Mouse (Mus musculus): ENCODE data around the gene Sppl2b. TPM values are rescaled to one million over a fixed set of nuclear protein-coding genes. Genes with fewer than 3 reads are reported as not detected.

Sppl2b gene
- polyA plus RNA-seq, 1 experiment from 2014 or later: 30.6 TPM

- Histone ChIP-seq H3K9me3 (ENCODE audit: control insufficient read depth, low read length) (no peaks in the 10 kb centered on the region), H3K4me1 (replicated peaks; ENCODE audit: control insufficient read depth, insufficient read depth, low read length) (peaks cover 12% of the 10 kb centered on the region), H3K9ac (ENCODE audit: low read length) (no peak overlapping the region), H3K27me3 (replicated peaks; ENCODE audit: control insufficient read depth, insufficient read depth, low read length) (peaks cover 5% of the 10 kb centered on the region; the same call in 1 of the 2 replicates), H3K4me2 (ENCODE audit: low read length) (no peak overlapping the region), H3K4me3 (ENCODE audit: low read depth, low read length) (no peak overlapping the region), H3K27ac (ENCODE audit: low read depth) (no peak overlapping the region), H3K36me3 (ENCODE audit: control insufficient read depth, insufficient read depth, low read length) (peaks cover 13% of the 10 kb centered on the region)
- 83% methylated on average over 7 of the region's 7 CpGs for WGBS
- DNase-seq (ENCODE audit: low spot score) (no peak), ATAC-seq (replicated peaks; ENCODE audit: low FRiP score, low TSS enrichment, low read depth) (no peak)
Measured at GRCm38 (mm10) chr10:80895100-80895499, 40.0 kb downstream of the Sppl2b start.

DNA sequence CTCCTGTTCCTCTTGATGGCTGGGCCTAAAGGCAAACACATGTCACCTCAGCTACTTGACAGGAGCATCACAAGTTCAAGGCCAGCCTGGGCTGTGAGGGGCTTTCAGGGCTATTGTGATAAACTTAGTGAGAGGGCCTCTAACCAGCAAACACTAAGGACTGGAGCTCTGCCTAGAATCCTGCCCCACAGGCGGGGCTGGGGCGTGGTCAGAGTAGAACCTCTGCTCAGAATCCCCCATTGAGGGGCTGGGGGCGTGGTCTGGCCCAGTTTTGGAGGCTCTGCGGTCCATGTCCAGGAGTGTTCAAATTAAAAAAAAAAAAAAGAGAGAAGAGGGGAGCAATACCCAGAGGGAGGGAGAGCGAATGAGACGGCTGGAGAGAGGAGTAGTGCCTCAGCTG, 40.6 kb downstream of the Sppl2b start:
- peaks cover 13% of the 10 kb centered on the region for H3K36me3 ChIP-seq (ENCODE audit: control insufficient read depth, insufficient read depth, low read length)
- DNase-seq (ENCODE audit: low spot score) (no peak), ATAC-seq (replicated peaks; ENCODE audit: low FRiP score, low TSS enrichment, low read depth) (no peak)
- H3K27me3 ChIP-seq (replicated peaks; ENCODE audit: control insufficient read depth, insufficient read depth, low read length): no peaks in the 10 kb centered on the region
- WGBS: 84% methylated on average over 6 of the region's 6 CpGs
- no peak overlapping the region for H3K4me2 ChIP-seq (ENCODE audit: low read length)
- peaks cover 12% of the 10 kb centered on the region for H3K4me1 ChIP-seq (replicated peaks; ENCODE audit: control insufficient read depth, insufficient read depth, low read length)
- H3K9me3 ChIP-seq (ENCODE audit: control insufficient read depth, low read length): no peaks in the 10 kb centered on the region
- H3K9ac ChIP-seq (ENCODE audit: low read length): no peak overlapping the region
- H3K4me3 ChIP-seq (ENCODE audit: low read depth, low read length): no peak overlapping the region
- H3K27ac ChIP-seq (ENCODE audit: low read depth): no peak overlapping the region

DNA sequence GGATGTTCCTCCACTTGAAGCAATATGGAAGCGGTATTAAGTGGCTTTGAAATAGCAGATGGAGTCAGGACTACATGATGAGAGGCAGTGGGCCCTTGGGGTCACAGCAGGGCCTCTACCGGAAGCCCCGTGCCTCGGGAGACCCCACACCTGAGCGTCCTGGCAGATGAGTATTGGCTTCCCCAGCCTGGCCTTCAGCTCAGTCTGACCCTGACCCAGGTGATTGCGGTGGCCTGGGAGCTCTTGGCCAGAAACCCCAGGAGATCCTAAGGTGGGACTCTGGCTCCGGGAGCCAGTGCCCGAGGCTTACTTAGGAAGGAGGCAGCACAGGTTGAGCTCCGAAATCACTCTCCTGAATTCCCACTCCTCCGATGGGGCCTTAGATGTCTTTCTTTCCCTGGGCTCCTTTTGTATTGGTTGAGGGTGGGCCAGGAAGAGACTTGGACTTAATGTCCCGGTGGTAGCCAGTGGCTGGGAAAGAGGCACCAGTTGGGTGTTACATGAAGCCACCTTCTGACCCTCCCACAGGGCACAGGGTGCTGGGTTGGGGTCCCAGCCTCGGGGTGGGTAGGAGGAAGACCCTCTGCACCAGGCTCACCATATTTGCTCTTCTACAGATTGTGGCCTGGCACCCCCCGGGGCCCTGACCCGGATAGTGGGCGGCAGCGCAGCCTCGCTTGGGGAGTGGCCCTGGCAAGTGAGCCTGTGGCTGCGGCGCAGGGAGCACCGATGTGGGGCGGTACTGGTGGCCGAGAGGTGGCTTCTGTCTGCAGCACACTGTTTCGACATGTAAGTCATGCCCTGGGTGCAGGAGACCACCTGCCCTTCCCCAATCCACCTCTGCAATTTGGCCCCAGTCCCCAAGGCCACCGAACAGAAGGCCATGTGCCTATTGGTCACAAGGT, 41.8 kb downstream of the Sppl2b start:
- H3K4me3 ChIP-seq (ENCODE audit: low read depth, low read length): no peak overlapping the region
- no peak overlapping the region for H3K27ac ChIP-seq (ENCODE audit: low read depth)
- WGBS: 65% methylated on average over 24 of the region's 24 CpGs
- peaks cover 12% of the 10 kb centered on the region for H3K4me1 ChIP-seq (replicated peaks; ENCODE audit: control insufficient read depth, insufficient read depth, low read length)
- H3K9ac ChIP-seq (ENCODE audit: low read length): no peak overlapping the region
- no peak for ATAC-seq (replicated peaks; ENCODE audit: low FRiP score, low TSS enrichment, low read depth)
- no peak overlapping the region for H3K4me2 ChIP-seq (ENCODE audit: low read length)
- DNase-seq (ENCODE audit: low spot score): no peak
- no peaks in the 10 kb centered on the region for H3K27me3 ChIP-seq (replicated peaks; ENCODE audit: control insufficient read depth, insufficient read depth, low read length)
- no peaks in the 10 kb centered on the region for H3K9me3 ChIP-seq (ENCODE audit: control insufficient read depth, low read length)
- peaks cover 14% of the 10 kb centered on the region for H3K36me3 ChIP-seq (ENCODE audit: control insufficient read depth, insufficient read depth, low read length)

- WGBS: 31% methylated on average over 41 of the region's 41 CpGs
- Histone ChIP-seq H3K4me3 (ENCODE audit: low read depth, low read length) (no peak overlapping the region), H3K4me2 (ENCODE audit: low read length) (peak overlapping the region; percentile 23; the same call in 1 of the 2 replicates), H3K9ac (ENCODE audit: low read length) (no peak overlapping the region), H3K27ac (ENCODE audit: low read depth) (no peak overlapping the region), H3K27me3 (replicated peaks; ENCODE audit: control insufficient read depth, insufficient read depth, low read length) (no peaks in the 10 kb centered on the region), H3K4me1 (replicated peaks; ENCODE audit: control insufficient read depth, insufficient read depth, low read length) (peaks cover 12% of the 10 kb centered on the region), H3K9me3 (ENCODE audit: control insufficient read depth, low read length) (no peaks in the 10 kb centered on the region), H3K36me3 (ENCODE audit: control insufficient read depth, insufficient read depth, low read length) (peaks cover 24% of the 10 kb centered on the region)
- DNase-seq (ENCODE audit: low spot score): no peak
- no peak for ATAC-seq (replicated peaks; ENCODE audit: low FRiP score, low TSS enrichment, low read depth)
Measured at GRCm38 (mm10) chr10:80897861-80898510, 42.9 kb downstream of the Sppl2b start.

- H3K9me3 ChIP-seq (ENCODE audit: control insufficient read depth, low read length): no peaks in the 10 kb centered on the region
- H3K9ac ChIP-seq (ENCODE audit: low read length): no peak overlapping the region
- DNase-seq (ENCODE audit: low spot score) (no peak), ATAC-seq (replicated peaks; ENCODE audit: low FRiP score, low TSS enrichment, low read depth) (no peak)
- H3K27me3 ChIP-seq (replicated peaks; ENCODE audit: control insufficient read depth, insufficient read depth, low read length): no peaks in the 10 kb centered on the region
- WGBS: 84% methylated on average over 8 of the region's 8 CpGs
- peaks cover 35% of the 10 kb centered on the region for H3K36me3 ChIP-seq (ENCODE audit: control insufficient read depth, insufficient read depth, low read length)
- H3K4me3 ChIP-seq (ENCODE audit: low read depth, low read length): no peak overlapping the region
- peak overlapping the region; percentile 94; the same call in 1 of the 2 replicates for H3K4me2 ChIP-seq (ENCODE audit: low read length)
- peaks cover 12% of the 10 kb centered on the region for H3K4me1 ChIP-seq (replicated peaks; ENCODE audit: control insufficient read depth, insufficient read depth, low read length)
- H3K27ac ChIP-seq (ENCODE audit: low read depth): no peak overlapping the region
Measured at GRCm38 (mm10) chr10:80899074-80899473, 44.0 kb downstream of the Sppl2b start.

- Histone ChIP-seq H3K4me2 (ENCODE audit: low read length) (peak overlapping the region; percentile 94), H3K27ac (ENCODE audit: low read depth) (no peak overlapping the region), H3K9ac (ENCODE audit: low read length) (peak overlapping the region; percentile 72), H3K4me1 (replicated peaks; ENCODE audit: control insufficient read depth, insufficient read depth, low read length) (peaks cover 12% of the 10 kb centered on the region), H3K36me3 (ENCODE audit: control insufficient read depth, insufficient read depth, low read length) (peaks cover 42% of the 10 kb centered on the region), H3K9me3 (ENCODE audit: control insufficient read depth, low read length) (no peaks in the 10 kb centered on the region), H3K4me3 (ENCODE audit: low read depth, low read length) (peak overlapping the region; percentile 86), H3K27me3 (replicated peaks; ENCODE audit: control insufficient read depth, insufficient read depth, low read length) (no peaks in the 10 kb centered on the region)
- WGBS: 10% methylated on average over 25 of the region's 25 CpGs
- DNase-seq (ENCODE audit: low spot score) (no peak), ATAC-seq (replicated peaks; ENCODE audit: low FRiP score, low TSS enrichment, low read depth) (no peak)
Measured at GRCm38 (mm10) chr10:80899591-80900317, 44.7 kb downstream of the Sppl2b start.

DNA sequence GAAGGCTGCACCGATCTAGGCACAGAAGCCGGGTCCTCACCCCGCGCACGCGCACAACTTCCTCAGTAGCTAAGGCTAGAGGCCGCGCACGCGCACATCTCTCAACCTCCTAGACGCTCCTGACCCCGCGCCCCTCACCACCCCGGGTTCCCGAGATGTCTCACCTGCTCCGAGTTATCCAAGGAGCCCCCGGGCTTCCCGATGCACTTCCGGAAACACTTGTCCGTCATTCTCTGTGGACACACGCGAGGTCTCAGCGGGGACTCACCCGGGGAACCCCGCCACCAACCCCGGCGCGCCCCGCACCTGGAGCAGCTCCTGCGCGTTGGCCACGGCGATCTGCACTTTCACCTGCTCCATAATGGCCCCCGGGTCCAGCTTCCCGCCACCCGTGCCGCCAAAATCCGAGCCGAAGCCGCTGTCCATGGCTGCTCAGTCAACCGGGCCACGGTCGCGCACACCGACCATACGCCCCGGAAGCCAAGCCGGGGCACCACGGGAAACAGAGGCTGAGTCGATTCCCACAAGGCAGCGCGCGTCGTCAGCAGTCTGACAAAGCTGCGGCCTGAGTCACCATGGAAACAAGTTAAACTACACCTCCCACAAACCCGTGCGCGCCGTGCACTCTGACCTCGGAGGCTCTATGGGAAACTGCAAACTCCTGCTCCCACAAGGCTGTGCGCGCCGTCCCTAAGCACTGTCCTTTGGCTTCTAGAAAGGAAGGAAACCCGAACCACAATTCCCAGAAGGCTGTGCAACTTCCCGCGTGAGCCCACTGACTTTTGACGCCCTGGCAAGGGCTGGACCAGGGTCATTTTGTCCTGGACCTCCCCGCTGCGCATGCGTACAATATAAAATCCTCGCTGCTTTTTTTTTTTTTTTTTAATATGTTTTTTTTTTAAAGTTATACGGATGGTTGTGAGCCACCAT, 45.5 kb downstream of the Sppl2b start, which contains the start of gene Timm13:
Gene Timm13, minus strand, starts transcription at position 652 of the 930 bp plus-strand sequence.
- Histone ChIP-seq H3K9me3 (ENCODE audit: control insufficient read depth, low read length) (no peaks in the 10 kb centered on the region), H3K27ac (ENCODE audit: low read depth) (0 out of 2 replicates have a peak within 1 kb of the TSS, but pooled peaks have one; percentile 27), H3K27me3 (replicated peaks; ENCODE audit: control insufficient read depth, insufficient read depth, low read length) (no peaks in the 10 kb centered on the region), H3K4me1 (replicated peaks; ENCODE audit: control insufficient read depth, insufficient read depth, low read length) (peaks cover 12% of the 10 kb centered on the region), H3K36me3 (ENCODE audit: control insufficient read depth, insufficient read depth, low read length) (peaks cover 50% of the 10 kb centered on the region), H3K4me2 (ENCODE audit: low read length) (peak within 1 kb of the TSS; percentile 94), H3K9ac (ENCODE audit: low read length) (peak within 1 kb of the TSS; percentile 72), H3K4me3 (ENCODE audit: low read depth, low read length) (peak within 1 kb of the TSS; percentile 86)
- DNase-seq (ENCODE audit: low spot score) (peak; percentile 98), ATAC-seq (replicated peaks; ENCODE audit: low FRiP score, low TSS enrichment, low read depth) (peak; percentile 92)
- WGBS: under 1% methylated on average over 72 of the region's 72 CpGs

All from intestine, embryonic 14.5 days (tissue).